Mouse (Mus musculus) embryonic facial prominence, embryonic 15.5 days (tissue): ENCODE results near the gene Arhgap22. TPM values are rescaled to one million over a fixed set of nuclear protein-coding genes. Genes with fewer than 3 reads are reported as not detected.

Experiments used
- ATAC-seq: fragments of 200-750 bp; cut with Nextera tagmentation; 2 replicates; pipeline ENCODE4 v1.8.0; 2017; ENCODE audit warnings: low read depth, moderate TSS enrichment; ENCODE audit not compliant: insufficient number of reproducible peaks, low FRiP score, low TSS enrichment
- H3K27ac ChIP-seq: fragments of 300-500 bp; sonication (generic); replicated peaks from 2 replicates; pipeline ENCODE4 v1.5.1; 2015; ENCODE audit warnings: mild to moderate bottlenecking, inconsistent platforms
- H3K27me3 ChIP-seq: fragments of 300-500 bp; sonication (generic); 2 replicates; pipeline ENCODE4 v1.6.1; 2015; ENCODE audit warnings: inconsistent platforms
- H3K36me3 ChIP-seq: fragments of 300-500 bp; sonication (generic); 2 replicates; pipeline ENCODE4 v1.6.1; 2015; ENCODE audit warnings: mild to moderate bottlenecking, inconsistent platforms
- H3K4me1 ChIP-seq: fragments of 300-500 bp; sonication (generic); 2 replicates; pipeline ENCODE4 v1.6.1; 2015; ENCODE audit warnings: inconsistent platforms
- H3K4me2 ChIP-seq: fragments of 300-500 bp; sonication (generic); replicated peaks from 2 replicates; pipeline ENCODE4 v1.6.1; 2015; ENCODE audit warnings: mild to moderate bottlenecking, inconsistent platforms
- H3K4me3 ChIP-seq: fragments of 300-500 bp; sonication (generic); replicated peaks from 2 replicates; pipeline ENCODE4 v1.5.1; 2015; ENCODE audit warnings: mild to moderate bottlenecking, inconsistent platforms
- H3K9ac ChIP-seq: fragments of 300-500 bp; sonication (generic); 2 replicates; pipeline ENCODE4 v1.6.1; 2015; ENCODE audit warnings: inconsistent platforms
- H3K9me3 ChIP-seq: fragments of 300-500 bp; sonication (generic); replicated peaks from 2 replicates; pipeline ENCODE4 v1.6.1; 2016; ENCODE audit warnings: inconsistent platforms
- WGBS: fragments of 180-500 bp; shearing (Covaris S2); methylation state at CpG from one replicate; pipeline ENCODE4 v1.1.7; 2015; 5-methylcytosine and 5-hydroxymethylcytosine counted together
- polyA plus RNA-seq: library from polyadenylated mRNA; unstranded; fragments of >200 nt; fragmentation: Nextera tagmentation; extraction: Ambion mirVana; gene quantifications from 2 replicates; pipeline ENCODE4 v1.2.1, GENCODE M21; 2015

The Arhgap22 gene
- polyA plus RNA-seq, 1 experiment from 2014 or later = 4.8 TPM

GRCm38 (mm10) chr14:33373271-33373670 lies 159.4 kb downstream of the Arhgap22 start:
- no peaks in the 10 kb centered on the region for H3K36me3 ChIP-seq
- peaks cover 6% of the 10 kb centered on the region for H3K4me1 ChIP-seq
- H3K9ac ChIP-seq = no peak overlapping the region
- WGBS = 56% methylated on average over 1 of the region's 1 CpGs
- H3K9me3 ChIP-seq = no peaks in the 10 kb centered on the region
- H3K4me2 ChIP-seq = no peak overlapping the region
- no peak for ATAC-seq
- H3K27ac ChIP-seq = no peak overlapping the region
- no peak overlapping the region for H3K4me3 ChIP-seq
- no peaks in the 10 kb centered on the region for H3K27me3 ChIP-seq

GRCm38 (mm10) chr14:33374089-33374488 lies 160.3 kb downstream of the Arhgap22 start:
- no peaks in the 10 kb centered on the region for H3K27me3 ChIP-seq
- no peak overlapping the region for H3K4me2 ChIP-seq
- no peak for ATAC-seq
- no peak overlapping the region for H3K4me3 ChIP-seq
- H3K4me1 ChIP-seq = peaks cover 6% of the 10 kb centered on the region
- no peak overlapping the region for H3K9ac ChIP-seq
- WGBS = 69% methylated on average over 1 of the region's 1 CpGs
- no peak overlapping the region for H3K27ac ChIP-seq
- H3K36me3 ChIP-seq = peaks cover under 1% of the 10 kb centered on the region; the same call in 1 of the 2 replicates
- H3K9me3 ChIP-seq = no peaks in the 10 kb centered on the region

GRCm38 (mm10) chr14:33377211-33377610 lies 163.4 kb downstream of the Arhgap22 start:
- Histone ChIP-seq H3K27me3 (no peaks in the 10 kb centered on the region), H3K27ac (no peak overlapping the region), H3K9me3 (no peaks in the 10 kb centered on the region), H3K4me3 (no peak overlapping the region), H3K9ac (no peak overlapping the region), H3K36me3 (peaks cover 7% of the 10 kb centered on the region), H3K4me1 (no peaks in the 10 kb centered on the region), H3K4me2 (no peak overlapping the region)
- ATAC-seq = no peak
- WGBS = 88% methylated on average over 3 of the region's 3 CpGs

GRCm38 (mm10) chr14:33378723-33379122 lies 164.9 kb downstream of the Arhgap22 start:
- H3K9ac ChIP-seq = no peak overlapping the region
- no peak for ATAC-seq
- no peaks in the 10 kb centered on the region for H3K9me3 ChIP-seq
- WGBS = 62% methylated on average over 5 of the region's 5 CpGs
- H3K4me3 ChIP-seq = no peak overlapping the region
- no peak overlapping the region for H3K27ac ChIP-seq
- H3K36me3 ChIP-seq = peaks cover 12% of the 10 kb centered on the region
- H3K4me1 ChIP-seq = no peaks in the 10 kb centered on the region
- H3K4me2 ChIP-seq = no peak overlapping the region
- H3K27me3 ChIP-seq = no peaks in the 10 kb centered on the region

GRCm38 (mm10) chr14:33380830-33381457 lies 167.1 kb downstream of the Arhgap22 start:
- 79% methylated on average over 6 of the region's 6 CpGs for WGBS
- no peak for ATAC-seq
- no peaks in the 10 kb centered on the region for H3K27me3 ChIP-seq
- H3K36me3 ChIP-seq = peaks cover 12% of the 10 kb centered on the region
- H3K4me2 ChIP-seq = no peak overlapping the region
- H3K27ac ChIP-seq = no peak overlapping the region
- H3K9me3 ChIP-seq = no peaks in the 10 kb centered on the region
- no peak overlapping the region for H3K9ac ChIP-seq
- no peak overlapping the region for H3K4me3 ChIP-seq
- H3K4me1 ChIP-seq = no peaks in the 10 kb centered on the region

- 85% methylated on average over 5 of the region's 5 CpGs for WGBS
- Histone ChIP-seq H3K27ac (no peak overlapping the region), H3K9ac (no peak overlapping the region), H3K27me3 (no peaks in the 10 kb centered on the region), H3K4me3 (no peak overlapping the region), H3K36me3 (peaks cover 5% of the 10 kb centered on the region), H3K4me1 (no peaks in the 10 kb centered on the region), H3K4me2 (no peak overlapping the region), H3K9me3 (no peaks in the 10 kb centered on the region)
- ATAC-seq = no peak
Measured at GRCm38 (mm10) chr14:33398065-33398860, 184.4 kb downstream of the Arhgap22 start.

GRCm38 (mm10) chr14:33400019-33400418 lies 186.2 kb downstream of the Arhgap22 start:
- Histone ChIP-seq H3K4me2 (no peak overlapping the region), H3K4me1 (no peaks in the 10 kb centered on the region), H3K27ac (no peak overlapping the region), H3K9ac (no peak overlapping the region), H3K4me3 (no peak overlapping the region), H3K36me3 (peaks cover 5% of the 10 kb centered on the region), H3K27me3 (no peaks in the 10 kb centered on the region), H3K9me3 (no peaks in the 10 kb centered on the region)
- ATAC-seq = no peak
- WGBS = 67% methylated on average over 3 of the region's 3 CpGs

- Histone ChIP-seq H3K9ac (no peak overlapping the region), H3K4me1 (no peaks in the 10 kb centered on the region), H3K4me3 (no peak overlapping the region), H3K9me3 (no peaks in the 10 kb centered on the region), H3K4me2 (no peak overlapping the region), H3K36me3 (peaks cover 5% of the 10 kb centered on the region), H3K27me3 (no peaks in the 10 kb centered on the region), H3K27ac (no peak overlapping the region)
- ATAC-seq = no peak
- 96% methylated on average over 1 of the region's 1 CpGs for WGBS
Measured at GRCm38 (mm10) chr14:33402331-33402730, 188.5 kb downstream of the Arhgap22 start.

- no peaks in the 10 kb centered on the region for H3K27me3 ChIP-seq
- H3K4me3 ChIP-seq = no peak overlapping the region
- WGBS = 71% methylated on average over 1 of the region's 1 CpGs
- no peaks in the 10 kb centered on the region for H3K36me3 ChIP-seq
- H3K4me1 ChIP-seq = 0 out of 2 replicates have a peak, but pooled peaks cover 5% of the 10 kb centered on the region
- no peak overlapping the region for H3K27ac ChIP-seq
- H3K4me2 ChIP-seq = no peak overlapping the region
- H3K9ac ChIP-seq = no peak overlapping the region
- no peaks in the 10 kb centered on the region for H3K9me3 ChIP-seq
- ATAC-seq = no peak
Measured at GRCm38 (mm10) chr14:33415746-33416145, 201.9 kb downstream of the Arhgap22 start.

- Histone ChIP-seq H3K36me3 (no peaks in the 10 kb centered on the region), H3K9ac (no peak overlapping the region), H3K4me1 (0 out of 2 replicates have a peak, but pooled peaks cover 5% of the 10 kb centered on the region), H3K4me3 (no peak overlapping the region), H3K4me2 (no peak overlapping the region), H3K9me3 (no peaks in the 10 kb centered on the region), H3K27ac (no peak overlapping the region), H3K27me3 (no peaks in the 10 kb centered on the region)
- ATAC-seq = no peak
- WGBS = 88% methylated on average over 3 of the region's 3 CpGs
Measured at GRCm38 (mm10) chr14:33418311-33418909, 204.6 kb downstream of the Arhgap22 start.
